Mouse (Mus musculus) heart, embryonic 16.5 days (tissue): Measurements from ENCODE around the gene Hoxd11. TPM values are rescaled to one million over a fixed set of nuclear protein-coding genes. Genes with fewer than 3 reads are reported as not detected.

Source experiments
- ATAC-seq: fragments of 200-750 bp; cut with Nextera tagmentation; replicated peaks from 2 replicates; pipeline ENCODE4 v1.8.0; 2017; ENCODE audit warnings: moderate number of reproducible peaks; ENCODE audit not compliant: insufficient read depth, low FRiP score; ENCODE audit errors: extremely low read depth
- H3K27ac ChIP-seq: fragments of 300-500 bp; sonication (generic); 2 replicates; pipeline ENCODE4 v1.5.1; 2014; ENCODE audit warnings: mild to moderate bottlenecking, low read length, control low read depth, moderate library complexity
- H3K27me3 ChIP-seq: fragments of 300-500 bp; sonication (generic); 2 replicates; pipeline ENCODE4 v1.6.1; 2014; ENCODE audit warnings: low read length, mixed read lengths; ENCODE audit not compliant: control insufficient read depth, insufficient read depth
- H3K36me3 ChIP-seq: fragments of 300-500 bp; sonication (generic); 2 replicates; pipeline ENCODE4 v1.6.1; 2014; ENCODE audit not compliant: control insufficient read depth, insufficient read depth
- H3K4me1 ChIP-seq: fragments of 300-500 bp; sonication (generic); 2 replicates; pipeline ENCODE4 v1.6.1; 2014; ENCODE audit warnings: low read length, mixed read lengths; ENCODE audit not compliant: control insufficient read depth, insufficient read depth
- H3K4me2 ChIP-seq: fragments of 300-500 bp; sonication (generic); 2 replicates; pipeline ENCODE4 v1.6.1; 2014; ENCODE audit warnings: low read depth, mild to moderate bottlenecking, control low read depth, low read length
- H3K4me3 ChIP-seq: fragments of 300-500 bp; sonication (generic); 2 replicates; pipeline ENCODE4 v1.5.1; 2014; ENCODE audit warnings: mild to moderate bottlenecking, control low read depth, low read length
- H3K9ac ChIP-seq: fragments of 300-500 bp; sonication (generic); 2 replicates; pipeline ENCODE4 v1.6.1; 2014; ENCODE audit warnings: low read length, control low read depth
- H3K9me3 ChIP-seq: fragments of 300-500 bp; sonication (generic); replicated peaks from 2 replicates; pipeline ENCODE4 v1.6.1; 2016; ENCODE audit warnings: low read length; ENCODE audit not compliant: control insufficient read depth
- WGBS: fragments of 180-500 bp; shearing (Covaris S2); extraction: QIAGEN DNeasy Blood & Tissue Kit; methylation state at CpG from one replicate; pipeline ENCODE4 v1.1.7; 2014; 5-methylcytosine and 5-hydroxymethylcytosine counted together
- polyA plus RNA-seq: library from polyadenylated mRNA; unstranded; fragments of >200 nt; fragmentation: Nextera tagmentation; extraction: Ambion mirVana; gene quantifications from 2 replicates; pipeline ENCODE4 v1.2.1, GENCODE M21; 2015

The Hoxd11 gene
- polyA plus RNA-seq, 1 experiment from 2014 or later = not detected

GRCm38 (mm10) chr2:74676376-74677052 is 2.8 kb upstream of the Hoxd11 start:
- no peak for ATAC-seq
- WGBS = 6% methylated on average over 9 of the region's 9 CpGs
- Histone ChIP-seq H3K27me3 (peaks cover 100% of the 10 kb centered on the region), H3K9me3 (no peaks in the 10 kb centered on the region), H3K4me2 (no peak overlapping the region), H3K27ac (no peak overlapping the region), H3K4me1 (peaks cover 3% of the 10 kb centered on the region; the same call in 1 of the 2 replicates), H3K4me3 (no peak overlapping the region), H3K9ac (no peak overlapping the region), H3K36me3 (no peaks in the 10 kb centered on the region)

GRCm38 (mm10) chr2:74677106-74677505 is 2.3 kb upstream of the Hoxd11 start:
- H3K27me3 ChIP-seq = peaks cover 100% of the 10 kb centered on the region
- H3K36me3 ChIP-seq = no peaks in the 10 kb centered on the region
- peaks cover 3% of the 10 kb centered on the region; the same call in 1 of the 2 replicates for H3K4me1 ChIP-seq
- no peaks in the 10 kb centered on the region for H3K9me3 ChIP-seq
- no peak overlapping the region for H3K27ac ChIP-seq
- H3K9ac ChIP-seq = no peak overlapping the region
- WGBS = 22% methylated on average over 2 of the region's 2 CpGs
- no peak overlapping the region for H3K4me3 ChIP-seq
- ATAC-seq = no peak
- H3K4me2 ChIP-seq = no peak overlapping the region

GRCm38 (mm10) chr2:74679596-74679971 is 227 bp downstream of the Hoxd11 start:
- under 1% methylated on average over 26 of the region's 26 CpGs for WGBS
- no peak overlapping the region for H3K9ac ChIP-seq
- no peak overlapping the region for H3K4me2 ChIP-seq

GRCm38 (mm10) chr2:74679980-74680379 is 623 bp downstream of the Hoxd11 start:
- H3K4me1 ChIP-seq = no peaks in the 10 kb centered on the region
- no peaks in the 10 kb centered on the region for H3K9me3 ChIP-seq
- peaks cover 99% of the 10 kb centered on the region for H3K27me3 ChIP-seq
- H3K9ac ChIP-seq = no peak overlapping the region
- no peak for ATAC-seq
- H3K27ac ChIP-seq = no peak overlapping the region
- no peaks in the 10 kb centered on the region for H3K36me3 ChIP-seq
- H3K4me3 ChIP-seq = no peak overlapping the region
- 2% methylated on average over 23 of the region's 23 CpGs for WGBS
- no peak overlapping the region for H3K4me2 ChIP-seq

More at GRCm38 (mm10) chr2:74679596-74679971, 227 bp downstream of the Hoxd11 start:
- Histone ChIP-seq H3K27ac (no peak overlapping the region), H3K36me3 (no peaks in the 10 kb centered on the region), H3K27me3 (peaks cover 99% of the 10 kb centered on the region), H3K9me3 (no peaks in the 10 kb centered on the region), H3K4me1 (no peaks in the 10 kb centered on the region), H3K4me3 (no peak overlapping the region)
- ATAC-seq = no peak

GRCm38 (mm10) chr2:74680561-74681398 is 1.4 kb downstream of the Hoxd11 start:
- no peak overlapping the region for H3K4me2 ChIP-seq
- H3K4me1 ChIP-seq = no peaks in the 10 kb centered on the region
- H3K27ac ChIP-seq = no peak overlapping the region
- H3K9me3 ChIP-seq = no peaks in the 10 kb centered on the region
- peaks cover 98% of the 10 kb centered on the region for H3K27me3 ChIP-seq
- WGBS = 2% methylated on average over 21 of the region's 21 CpGs
- H3K9ac ChIP-seq = no peak overlapping the region
- no peaks in the 10 kb centered on the region for H3K36me3 ChIP-seq
- H3K4me3 ChIP-seq = no peak overlapping the region
- no peak for ATAC-seq

GRCm38 (mm10) chr2:74681594-74682531 is 2.5 kb downstream of the Hoxd11 start:
- no peak overlapping the region for H3K9ac ChIP-seq
- no peak overlapping the region for H3K27ac ChIP-seq
- H3K4me3 ChIP-seq = peak overlapping the region; percentile 30
- WGBS = under 1% methylated on average over 69 of the region's 78 CpGs
- H3K4me1 ChIP-seq = no peaks in the 10 kb centered on the region
- H3K36me3 ChIP-seq = no peaks in the 10 kb centered on the region
- peak overlapping the region; percentile 25 for H3K4me2 ChIP-seq
- H3K9me3 ChIP-seq = no peaks in the 10 kb centered on the region
- H3K27me3 ChIP-seq = peaks cover 93% of the 10 kb centered on the region
- no peak for ATAC-seq

- H3K4me1 ChIP-seq = no peaks in the 10 kb centered on the region
Measured at GRCm38 (mm10) chr2:74682796-74683195, 3.4 kb downstream of the Hoxd11 start.

GRCm38 (mm10) chr2:74683471-74683951 is 4.2 kb downstream of the Hoxd11 start:
- Histone ChIP-seq H3K4me2 (no peak overlapping the region), H3K36me3 (no peaks in the 10 kb centered on the region), H3K4me1 (no peaks in the 10 kb centered on the region), H3K27ac (no peak overlapping the region), H3K27me3 (peaks cover 91% of the 10 kb centered on the region), H3K9me3 (no peaks in the 10 kb centered on the region), H3K9ac (no peak overlapping the region), H3K4me3 (no peak overlapping the region)
- no peak for ATAC-seq
- WGBS = 2% methylated on average over 18 of the region's 18 CpGs

More at GRCm38 (mm10) chr2:74682796-74683195, 3.4 kb downstream of the Hoxd11 start:
- WGBS = 2% methylated on average over 38 of the region's 51 CpGs
- peak overlapping the region; percentile 25 for H3K4me2 ChIP-seq
- H3K36me3 ChIP-seq = no peaks in the 10 kb centered on the region
- peaks cover 93% of the 10 kb centered on the region for H3K27me3 ChIP-seq
- ATAC-seq = no peak
- no peaks in the 10 kb centered on the region for H3K9me3 ChIP-seq
- H3K27ac ChIP-seq = no peak overlapping the region
- peak overlapping the region; percentile 30 for H3K4me3 ChIP-seq
- H3K9ac ChIP-seq = no peak overlapping the region
